Mouse (Mus musculus): ENCODE data around the gene Ppard.
A peak's percentile ranks its signal among the peaks of the same experiment; 100 is the strongest.
"Not testable (repeated sequence)": the region's sequence is repeated elsewhere in the genome, so short reads cannot be mapped to it uniquely, and the experiment has no call there.

Gene Ppard

DNA sequence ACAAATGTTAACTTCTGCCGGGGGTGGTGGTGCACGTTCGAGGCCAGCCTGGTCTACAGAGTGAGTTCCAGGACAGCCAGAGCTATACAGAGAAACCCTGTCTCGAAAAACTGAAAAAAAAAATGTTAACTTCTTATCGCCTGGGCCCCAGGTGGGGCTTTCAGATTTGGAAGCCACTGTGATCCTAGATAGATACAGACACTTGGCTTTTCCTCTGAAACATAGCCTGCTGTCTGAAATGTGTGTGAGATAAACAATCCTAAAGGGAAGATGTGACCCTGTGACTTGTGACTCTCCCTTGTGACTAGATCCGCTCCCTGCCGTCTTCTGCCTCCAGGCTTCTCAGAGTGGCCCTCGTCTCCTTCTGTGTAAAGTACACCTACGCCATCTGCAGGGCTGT lies 85.2 kb downstream of the Ppard start:
- DNase-seq, result no peak

DNA sequence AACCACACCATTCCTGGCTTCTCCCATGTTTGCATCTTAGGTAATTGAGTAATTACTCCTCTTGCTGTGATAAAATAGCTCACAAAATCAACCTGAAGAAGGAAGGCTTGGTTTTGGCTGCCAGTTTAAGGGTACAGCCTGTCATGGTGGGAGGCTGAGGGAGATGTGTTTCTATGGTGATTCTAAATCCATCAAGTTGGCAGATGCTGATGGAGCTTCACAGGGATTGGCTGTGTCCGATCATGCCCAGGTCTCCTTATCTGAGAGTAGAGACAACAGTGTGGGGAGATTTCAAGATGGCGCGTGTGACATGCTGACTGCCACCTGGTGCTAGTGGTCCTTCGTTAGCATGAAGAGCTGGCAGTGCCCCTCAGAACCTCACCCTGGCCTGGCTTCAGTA lies 89.2 kb downstream of the Ppard start:
- no peak for DNase-seq

GRCm38 (mm10) chr17:28323786-28324185 lies 91.3 kb downstream of the Ppard start:
- DNase-seq, result no peak

- DNase-seq, result not testable (repeated sequence)
Measured at GRCm38 (mm10) chr17:28324416-28324815, 91.9 kb downstream of the Ppard start.

DNA sequence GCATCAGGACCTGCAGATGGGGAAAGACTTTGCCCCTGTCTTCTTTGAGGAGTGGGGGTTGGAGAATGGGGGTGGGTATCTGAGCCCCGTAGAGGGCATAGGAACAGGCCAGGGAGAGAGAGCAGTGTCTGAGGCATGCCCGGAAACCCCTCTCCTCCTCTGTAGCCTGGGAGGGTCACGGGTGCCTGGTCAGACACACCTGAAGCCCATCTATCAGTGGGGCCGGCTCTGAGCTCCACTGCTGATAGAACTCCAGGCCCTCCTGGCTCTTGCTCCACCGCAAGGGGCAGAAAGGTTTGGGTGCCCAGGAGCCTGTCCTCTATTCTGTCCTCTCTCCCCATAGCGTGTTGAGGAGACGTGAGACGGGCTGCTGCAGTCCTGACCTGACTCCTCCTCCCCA lies 93.3 kb downstream of the Ppard start:
- DNase-seq, result no peak

GRCm38 (mm10) chr17:28326951-28327350 lies 94.5 kb downstream of the Ppard start:
- no peak for DNase-seq

DNA sequence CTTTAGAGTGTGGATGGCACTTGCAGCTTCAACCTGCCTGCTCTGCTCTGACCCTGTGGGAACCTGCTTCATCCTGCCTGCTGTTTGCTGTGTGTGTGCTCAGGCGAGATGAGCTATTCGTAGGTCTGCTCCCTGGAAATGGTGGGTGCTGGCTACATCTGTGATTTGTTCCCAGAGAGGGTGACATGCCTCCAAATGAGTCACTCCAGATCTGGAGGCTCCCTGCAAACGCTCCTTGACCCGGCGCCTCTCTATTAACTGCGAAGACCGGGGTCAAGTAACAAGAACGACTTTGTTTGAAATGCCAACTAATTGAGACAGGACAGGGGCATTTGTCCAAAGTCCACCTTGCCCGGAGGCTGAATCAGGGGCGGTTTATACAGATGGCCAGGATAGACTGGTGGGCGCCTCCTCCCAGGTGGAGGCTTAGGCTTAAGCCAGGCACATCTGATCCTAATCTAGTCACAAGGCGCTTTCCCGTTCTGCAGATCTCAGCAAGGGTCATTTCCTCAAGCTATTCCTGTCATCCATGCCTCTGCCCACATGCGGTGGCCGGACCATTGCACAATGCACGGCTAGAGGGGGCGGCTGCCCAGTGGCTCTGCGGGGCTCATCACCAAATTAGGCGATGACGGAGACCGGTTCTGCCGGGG lies 95.3 kb downstream of the Ppard start:
- DNase-seq, result no peak

DNA sequence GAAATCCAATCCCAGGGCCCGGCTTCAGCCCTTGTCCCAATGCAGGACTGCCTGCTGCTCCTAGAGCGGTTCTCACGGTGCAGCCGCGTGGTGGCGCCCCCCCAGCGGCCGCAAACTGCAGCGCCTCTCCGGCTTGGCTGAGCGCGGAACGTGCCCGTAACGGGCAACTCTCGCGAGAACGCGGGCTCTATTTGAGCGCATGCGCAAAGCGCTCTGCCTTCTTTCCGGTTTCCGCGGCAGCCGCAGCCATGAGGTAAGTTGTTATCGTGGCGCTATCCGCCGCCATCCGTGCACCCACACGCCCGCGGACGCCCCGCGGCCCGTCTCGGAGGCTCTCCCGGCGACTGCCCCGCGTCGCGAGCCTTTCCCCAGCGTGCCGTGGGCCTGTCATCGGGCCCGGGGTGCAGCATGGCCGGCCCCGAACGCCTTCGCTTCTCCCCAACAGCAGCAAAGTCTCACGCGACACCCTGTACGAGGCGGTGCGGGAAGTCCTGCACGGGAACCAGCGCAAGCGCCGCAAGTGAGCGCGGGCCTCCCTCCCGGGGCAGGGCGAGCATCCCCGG lies 95.9 kb downstream of the Ppard start, which contains the start of gene Rpl10a:
Gene Rpl10a (plus strand): TSS at position 106 of the 563 bp plus-strand sequence.
- DNase-seq, result peak; percentile 99

DNA sequence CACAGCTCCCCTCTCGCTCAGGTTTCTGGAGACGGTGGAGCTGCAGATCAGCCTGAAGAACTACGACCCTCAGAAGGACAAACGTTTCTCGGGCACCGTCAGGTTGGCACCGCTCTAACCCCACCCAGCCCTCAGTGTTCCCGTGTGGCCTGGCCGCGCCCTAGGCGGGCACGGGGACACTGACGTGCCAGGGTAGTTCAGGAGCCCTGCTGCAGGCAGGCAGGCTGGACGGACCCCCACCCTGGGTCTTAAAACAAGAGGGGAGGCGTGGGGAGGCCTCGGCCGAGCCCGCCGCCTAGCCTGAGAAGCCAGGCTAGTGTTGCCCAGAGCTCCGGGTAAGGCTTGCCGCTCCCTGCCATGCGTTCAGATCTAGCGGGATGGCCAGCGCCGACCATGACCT lies 96.4 kb downstream of the Ppard start:
- DNase-seq, result no peak

- no peak for DNase-seq
Measured at GRCm38 (mm10) chr17:28329503-28330231, 97.2 kb downstream of the Ppard start.

GRCm38 (mm10) chr17:28330232-28330546 lies 97.7 kb downstream of the Ppard start:
- DNase-seq, result no peak

DNA sequence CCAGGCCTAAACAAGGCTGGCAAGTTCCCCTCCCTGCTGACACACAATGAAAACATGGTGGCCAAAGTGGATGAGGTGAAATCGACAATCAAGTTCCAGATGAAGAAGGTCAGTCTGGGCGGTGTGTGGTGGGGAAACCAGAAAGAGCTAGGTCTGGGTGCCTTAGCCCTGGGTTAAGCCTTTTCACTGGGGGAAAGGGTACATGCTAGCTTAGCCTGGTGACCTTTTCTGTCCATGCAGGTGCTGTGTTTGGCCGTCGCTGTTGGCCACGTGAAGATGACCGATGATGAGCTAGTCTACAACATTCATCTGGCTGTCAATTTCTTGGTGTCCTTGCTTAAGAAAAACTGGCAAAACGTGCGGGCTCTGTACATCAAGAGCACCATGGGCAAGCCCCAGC lies 98.1 kb downstream of the Ppard start:
- not testable (repeated sequence) for DNase-seq

DNA sequence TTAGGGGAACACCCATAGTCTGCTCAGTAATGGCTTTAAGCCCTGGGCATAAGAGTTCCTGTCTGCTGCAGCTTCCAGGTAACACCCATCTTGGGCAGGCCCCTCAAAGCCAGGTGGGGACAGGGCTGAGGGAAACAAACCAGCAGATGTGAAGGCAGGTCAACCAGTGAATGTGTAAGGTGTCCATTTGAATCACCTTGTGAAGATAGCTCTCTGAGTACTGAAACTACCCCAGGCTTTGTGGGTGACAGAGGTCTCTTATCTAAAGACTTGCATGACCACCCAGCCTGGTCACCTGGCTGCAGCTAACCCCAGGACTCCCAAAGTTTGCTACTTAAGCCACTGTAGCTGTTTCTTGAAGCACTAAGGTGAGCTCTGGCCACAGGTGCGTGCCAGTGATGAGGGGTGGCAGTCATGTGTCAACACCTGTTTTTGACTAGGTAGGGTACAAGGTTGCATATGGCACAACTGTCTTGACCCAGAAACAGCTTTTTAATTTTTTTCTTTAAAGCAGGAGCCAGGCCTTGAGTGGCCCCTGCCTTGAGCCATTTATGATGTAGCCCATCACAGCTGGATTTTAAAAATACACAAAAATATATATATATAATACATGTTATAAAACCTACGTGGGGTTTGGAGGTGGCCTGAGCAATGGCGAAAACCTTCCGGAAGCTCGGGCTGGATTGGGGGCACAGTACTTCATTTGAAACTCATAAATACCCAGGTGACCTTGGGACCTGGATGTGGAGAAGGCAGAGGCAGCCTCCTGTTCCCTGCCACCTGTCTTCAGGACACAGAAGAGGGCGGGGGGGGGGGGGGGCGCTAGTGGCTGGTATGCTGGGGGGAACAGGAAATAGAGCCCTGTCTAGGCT lies 99.0 kb downstream of the Ppard start:
- no peak for DNase-seq

DNA sequence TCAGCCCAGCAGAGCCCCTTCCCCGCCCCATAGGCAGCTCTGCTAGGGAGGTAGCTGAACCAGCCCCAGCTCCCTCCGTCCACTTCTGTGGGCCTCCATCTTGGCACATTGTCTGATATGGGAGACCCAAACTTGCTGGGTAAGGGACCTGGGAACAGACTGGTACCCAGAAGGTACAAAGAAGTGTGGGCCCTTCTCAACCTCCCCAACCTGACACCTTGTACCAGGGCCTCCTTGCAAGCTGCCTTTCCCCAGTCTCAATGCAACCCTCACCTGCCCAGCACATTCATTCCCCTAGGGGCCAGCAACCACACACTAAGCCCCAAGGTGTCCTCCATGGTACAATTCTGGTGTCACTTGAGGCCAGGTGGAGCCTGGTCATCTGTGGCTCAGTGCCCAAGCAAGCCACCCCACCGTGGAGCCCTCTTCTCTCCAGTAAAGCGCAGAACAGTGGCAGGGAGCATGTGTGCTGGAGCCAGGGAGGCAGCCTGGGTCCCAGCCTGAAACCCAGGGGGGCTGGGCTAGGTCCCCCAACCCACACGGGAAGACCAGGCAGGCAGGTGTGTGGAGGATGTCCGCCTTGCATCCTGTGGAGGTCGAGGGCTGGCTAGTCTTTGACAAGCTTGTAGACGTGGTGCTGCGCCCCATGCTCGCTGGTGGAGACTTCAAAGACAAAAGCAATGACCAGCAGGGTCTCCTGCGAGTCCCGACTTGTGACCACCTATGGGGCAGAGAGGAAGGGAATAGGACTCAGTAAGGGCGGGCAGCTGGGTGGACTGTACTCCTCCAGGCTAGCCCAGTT lies 99.8 kb downstream of the Ppard start:
- no peak for DNase-seq

DNA sequence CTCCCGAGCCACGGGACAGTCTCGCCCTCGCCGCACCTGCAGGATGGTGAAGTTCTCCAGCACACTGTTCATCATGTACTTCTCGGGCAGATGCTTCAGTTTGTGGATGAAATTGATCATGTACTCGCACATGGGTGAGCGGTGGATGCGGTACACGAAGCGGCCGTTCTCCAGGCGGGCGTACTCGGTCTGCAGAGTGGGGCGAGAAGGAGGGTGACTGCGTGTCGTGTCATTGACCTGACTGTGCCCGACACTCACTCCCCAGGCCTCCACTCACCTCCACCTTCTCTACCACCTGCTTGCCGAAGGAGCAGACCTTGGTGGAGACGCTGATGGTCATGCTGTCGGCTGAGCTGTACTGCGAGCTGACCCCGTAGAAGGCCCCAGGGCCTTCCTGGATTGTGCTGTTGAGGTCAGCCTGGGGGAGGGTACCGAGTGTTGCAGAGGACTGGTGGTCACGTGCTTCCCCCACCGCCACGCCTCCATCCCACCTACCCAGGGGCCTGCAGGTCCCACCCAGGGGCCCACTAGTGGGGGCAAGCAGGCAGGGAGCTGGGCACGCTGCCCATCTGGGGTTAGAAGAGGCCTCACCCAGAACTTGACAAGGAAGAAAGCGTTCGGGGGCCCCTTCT lies 100.5 kb downstream of the Ppard start:
- DNase-seq, result no peak

DNA sequence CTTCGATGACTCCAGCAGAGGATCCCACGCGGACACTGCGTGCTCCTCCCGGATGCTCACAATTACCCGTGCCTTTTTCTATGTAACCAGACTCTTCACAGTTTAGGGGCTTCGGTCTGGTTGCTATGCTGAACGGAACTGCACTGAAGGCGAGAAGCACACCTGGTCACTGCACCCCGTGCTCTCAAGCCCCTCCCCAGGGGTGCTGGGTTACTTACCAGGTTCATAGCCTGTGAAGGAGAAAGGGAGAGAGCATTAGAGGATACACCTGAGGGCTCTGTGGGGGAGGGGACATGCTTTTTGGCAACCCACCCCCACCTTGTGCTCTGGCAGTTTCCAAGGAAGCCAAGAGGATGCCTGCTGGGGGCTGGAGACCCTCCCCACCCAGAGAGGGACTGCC lies 102.8 kb downstream of the Ppard start:
- no peak for DNase-seq

- DNase-seq, result no peak
Measured at GRCm38 (mm10) chr17:28337547-28337946, 105.0 kb downstream of the Ppard start.

DNA sequence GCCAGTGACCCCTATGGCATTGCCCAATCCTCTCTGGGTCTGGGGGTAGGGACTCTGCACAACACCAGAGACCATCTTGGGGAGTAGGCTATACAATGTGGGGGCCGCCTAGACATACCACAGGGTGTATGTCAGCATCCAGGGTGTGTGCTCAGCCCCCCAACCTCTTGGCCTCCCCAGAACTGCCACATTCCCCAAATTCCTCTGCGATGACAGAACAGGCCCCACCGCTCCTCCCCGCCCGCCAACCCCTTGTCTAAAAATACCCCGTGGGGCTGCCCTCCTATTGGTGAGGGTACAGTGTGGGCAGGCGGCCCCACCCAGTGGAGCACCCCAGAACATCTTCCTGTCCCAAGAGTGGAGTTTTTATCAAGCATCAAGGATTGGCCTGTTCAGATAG lies 108.1 kb downstream of the Ppard start:
- DNase-seq, result no peak

GRCm38 (mm10) chr17:28341091-28341490 lies 108.6 kb downstream of the Ppard start:
- DNase-seq, result peak; percentile 54

DNA sequence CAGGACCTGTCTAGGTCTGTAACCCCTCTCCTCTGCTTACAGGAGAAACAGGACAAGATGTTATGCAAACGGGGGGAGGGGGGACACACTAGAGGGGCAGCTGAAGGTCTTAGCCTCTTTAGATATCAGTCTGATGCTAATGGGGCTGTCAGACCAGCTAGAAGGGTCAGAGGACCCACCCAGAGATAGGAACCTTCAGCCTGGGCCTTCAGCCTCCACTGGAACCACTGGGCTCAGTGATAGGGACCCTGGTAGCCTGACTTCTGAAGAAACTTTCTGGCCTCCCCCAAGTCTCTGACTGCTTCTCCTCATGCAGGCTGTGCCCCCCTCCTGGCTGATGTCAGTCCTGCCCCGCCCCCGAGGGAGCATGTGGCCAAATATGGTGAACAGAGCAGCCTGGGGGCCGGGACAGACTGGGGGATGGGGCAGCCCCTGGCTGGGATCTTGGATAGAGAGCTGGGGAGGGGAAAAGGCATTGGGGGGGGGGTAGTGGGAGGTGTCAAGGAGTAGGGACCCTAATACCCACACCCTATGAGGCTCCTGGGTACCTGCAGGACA lies 111.6 kb downstream of the Ppard start:
- no peak for DNase-seq

DNA sequence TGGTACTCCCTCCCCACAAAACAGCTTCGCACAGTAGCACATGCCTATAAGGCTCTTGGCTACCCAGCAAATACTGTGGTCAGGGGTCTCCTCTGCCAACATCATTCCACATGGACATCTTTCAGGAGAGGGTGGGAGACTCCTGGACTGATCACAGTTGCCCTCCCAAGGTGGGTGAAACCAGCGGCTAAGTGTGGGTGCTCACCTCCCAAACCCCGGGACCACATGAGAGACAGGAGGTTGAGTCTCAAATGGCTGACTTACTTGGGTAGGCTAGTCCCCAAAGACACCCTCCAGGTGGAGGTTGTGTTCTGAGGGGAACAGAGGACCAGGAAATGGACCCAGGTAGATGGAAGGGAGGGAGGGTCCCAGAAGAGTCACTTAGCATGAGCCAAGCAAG lies 112.2 kb downstream of the Ppard start:
- DNase-seq, result no peak

DNA sequence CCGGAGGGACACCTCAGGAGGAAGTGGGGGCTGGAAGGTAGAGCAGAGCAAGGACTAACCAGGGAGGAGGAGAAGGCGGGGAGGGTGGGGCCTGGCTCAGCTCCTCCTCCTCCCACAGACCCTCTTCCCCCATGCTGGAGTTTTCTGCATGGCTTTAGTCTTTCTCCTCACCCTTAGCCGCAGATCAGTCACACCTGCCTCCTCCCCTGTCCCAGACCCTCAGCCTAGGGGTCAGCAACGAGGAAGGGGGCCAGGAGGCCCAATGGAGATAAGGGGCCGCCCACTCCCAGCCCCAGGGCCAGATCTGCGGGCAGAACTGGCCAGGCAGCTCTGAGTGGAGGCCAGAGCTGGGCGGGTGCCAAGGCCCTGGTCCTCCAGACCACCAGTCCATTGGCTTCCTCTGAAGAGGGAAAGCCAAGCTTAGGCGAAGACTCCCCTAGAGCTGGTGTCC lies 112.8 kb downstream of the Ppard start:
- DNase-seq, result no peak

Data from thymus, postnatal 4 days (tissue).